Mouse (Mus musculus) erythroblast, embryonic 14.5 days (primary cell): ENCODE measurements around the gene Zc3h12b.

Source experiments
- GATA1 ChIP-seq: IDR thresholded peaks from 2 replicates; pipeline ENCODE4 v1.6.1; 2012; ENCODE audit warnings: low read length, inconsistent platforms, mixed read lengths
- TAL1 ChIP-seq: IDR thresholded peaks from 3 replicates; pipeline ENCODE4 v1.6.1; 2012; ENCODE audit warnings: low read length, inconsistent platforms, mixed read lengths

- no peak for TF ChIP-seq GATA1
- TF ChIP-seq TAL1 = no peak
Measured at GRCm38 (mm10) chrX:95968594-95968965, 257.1 kb downstream of the Zc3h12b start.
